Mouse (Mus musculus) bone marrow, adult 2 months (tissue): ENCODE data around the gene Ttc25.

Experiments
- CTCF ChIP-seq: fragments of 200-500 bp; IDR thresholded peaks from 2 replicates; pipeline ENCODE4 v1.5.1; 2011; ENCODE audit warnings: low read length, control low read depth; ENCODE audit not compliant: control insufficient read depth, insufficient read depth
- POLR2A ChIP-seq: fragments of 200-500 bp; IDR thresholded peaks from 2 replicates; pipeline ENCODE4 v1.6.1; 2011; ENCODE audit warnings: low read depth, mild to moderate bottlenecking, control low read depth, low read length, borderline replicate concordance; ENCODE audit not compliant: control insufficient read depth

- no peak for TF ChIP-seq CTCF
- no peak for TF ChIP-seq POLR2A
Measured at GRCm38 (mm10) chr11:100561748-100562147, 16.3 kb downstream of the Ttc25 start.
